Mouse (Mus musculus): ENCODE data around the gene Prkab1.

GRCm38 (mm10) chr5:116052826-116053225 is 28.5 kb upstream of the Prkab1 start:
- TF ChIP-seq GATA1 (IDR thresholded peaks at IDR 0.05; ENCODE audit: borderline replicate concordance, low read length) (no peak), FLI1 (IDR thresholded peaks at IDR 0.05; ENCODE audit: low read length) (no peak)

All from megakaryocyte, embryonic 14.5 days (primary cell).